Mouse (Mus musculus) kidney, adult 2 months (tissue): ENCODE measurements around the gene Psmb7.

Source experiments
- CTCF ChIP-seq: fragments of 200-500 bp; conservative IDR thresholded peaks from 2 replicates; pipeline ENCODE4 v1.5.1; 2011; ENCODE audit warnings: low read depth, mild to moderate bottlenecking, control low read depth, low read length, moderate library complexity, mixed read lengths; ENCODE audit not compliant: insufficient read depth, insufficient read length
- POLR2A ChIP-seq: fragments of 200-500 bp; IDR thresholded peaks from one replicate; pipeline ENCODE4 v1.6.1; 2011; ENCODE audit warnings: low read depth, low read length, control low read depth

DNA sequence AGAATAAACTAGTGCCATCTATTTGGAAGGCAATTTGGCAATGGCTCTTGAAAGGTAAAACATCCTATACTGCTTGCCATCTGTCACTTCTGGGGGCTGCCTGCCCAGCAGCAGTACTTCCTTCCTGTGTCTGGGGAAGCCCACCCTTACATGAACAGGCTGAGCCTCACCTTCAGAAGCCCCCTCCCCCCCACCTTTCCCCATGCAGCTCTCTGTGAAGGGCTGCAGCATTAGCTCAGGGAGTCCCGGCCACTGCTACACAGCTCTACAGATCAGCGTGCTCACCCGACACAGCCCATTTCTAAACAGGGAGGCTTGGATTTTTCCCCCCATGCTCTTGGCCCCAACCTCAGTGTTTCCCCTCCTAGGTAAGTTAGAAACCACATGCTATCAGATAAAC lies 14.4 kb downstream of the Psmb7 start:
- TF ChIP-seq CTCF = no peak
- no peak for TF ChIP-seq POLR2A
